Mouse (Mus musculus) ZHBTc4 (cell line): ENCODE data around the gene Olfr784.
A peak's percentile ranks its signal among the peaks of the same experiment; 100 is the strongest.
"Not testable (repeated sequence)": the region's sequence is repeated elsewhere in the genome, so short reads cannot be mapped to it uniquely, and the experiment has no call there.

Source experiments
- DNase-seq: peaks from one replicate; pipeline ENCODE4 v3.0.0-alpha.2; 2011; ENCODE audit warnings: low read depth, low spot score

Olfr784 gene

GRCm38 (mm10) chr10:129383783-129384182, at the start of gene Olfr784:
Olfr784 (plus strand) TSS chr10:129384083.
- no peak for DNase-seq

- no peak for DNase-seq
Measured at GRCm38 (mm10) chr10:129348550-129348949, 35.3 kb upstream of the Olfr784 start, which contains the start of gene Olfr782. Olfr782 (plus strand) TSS chr10:129348850.

- DNase-seq: not testable (repeated sequence)
Measured at GRCm38 (mm10) chr10:129352475-129352874, 31.4 kb upstream of the Olfr784 start.

GRCm38 (mm10) chr10:129356496-129356895, 27.4 kb upstream of the Olfr784 start:
- DNase-seq: peak; percentile 68

GRCm38 (mm10) chr10:129357307-129357706, 26.6 kb upstream of the Olfr784 start:
- no peak for DNase-seq

- not testable (repeated sequence) for DNase-seq
Measured at GRCm38 (mm10) chr10:129374051-129374450, 9.8 kb upstream of the Olfr784 start.

GRCm38 (mm10) chr10:129400892-129401291, 17.0 kb downstream of the Olfr784 start:
- DNase-seq: peak; percentile 59

- DNase-seq: no peak
Measured at GRCm38 (mm10) chr10:129405126-129405525, 21.2 kb downstream of the Olfr784 start, which contains the start of gene Olfr785. Olfr785 (plus strand) TSS chr10:129405426.

- no peak for DNase-seq
Measured at GRCm38 (mm10) chr10:129427006-129427405, 43.1 kb downstream of the Olfr784 start, which contains the start of gene Olfr786. Olfr786 (plus strand) TSS chr10:129427306.
